Mouse (Mus musculus): ENCODE data around the gene Zfp451. TPM values are rescaled to one million over a fixed set of nuclear protein-coding genes. Genes with fewer than 3 reads are reported as not detected.

Zfp451 gene
- 9.5 and 10.1 TPM in 2 replicates for polyA plus RNA-seq (2015; fragmentation: Nextera tagmentation; extraction: Ambion mirVana)

DNA sequence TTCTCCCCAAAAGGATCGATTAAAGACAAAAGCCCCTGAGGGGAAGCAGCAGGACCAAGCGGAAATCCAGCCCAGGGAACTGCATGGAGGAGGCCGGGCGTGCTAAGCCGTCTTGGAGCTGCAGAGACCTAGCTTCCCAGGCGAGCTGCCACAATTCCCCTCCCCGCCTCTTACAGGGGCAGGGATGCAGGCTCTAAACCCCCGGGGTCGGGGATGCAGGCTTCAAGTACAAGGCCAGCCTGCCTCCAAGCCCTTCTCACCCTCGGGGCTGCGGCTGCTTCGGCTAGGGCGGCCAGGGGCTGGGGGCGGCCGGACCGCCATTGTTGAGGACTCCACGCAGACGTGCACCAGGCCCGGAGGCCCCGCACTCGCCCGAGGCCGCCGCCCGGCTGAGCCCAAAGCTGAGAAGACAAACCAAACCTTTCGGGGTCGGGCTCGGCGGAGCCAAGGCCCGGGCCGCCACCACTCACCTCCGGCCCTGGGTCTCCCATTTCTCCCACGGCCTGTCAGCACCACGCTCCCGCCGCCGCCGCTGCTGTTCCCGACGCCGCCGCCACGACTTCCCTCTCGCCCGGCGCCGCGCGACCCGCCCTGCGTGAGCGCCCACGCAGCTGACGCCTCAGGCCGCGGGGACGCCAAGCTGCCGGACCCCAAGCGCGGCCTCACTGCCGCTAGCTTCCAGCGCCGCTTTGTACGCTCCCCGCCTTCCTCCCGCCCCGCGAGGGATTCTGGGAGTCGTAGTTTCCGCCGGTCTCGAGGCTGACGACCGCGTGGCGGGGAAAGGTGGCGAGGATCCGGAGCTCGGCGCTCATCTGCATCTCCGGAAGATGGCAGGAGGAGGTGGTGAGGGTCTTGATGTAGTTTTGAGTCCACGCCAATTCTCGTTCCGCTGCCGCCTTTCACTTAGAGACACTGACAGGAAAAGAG lies at the start of gene Zfp451:
TSS of gene Zfp451 (minus strand) at position 728 of the 927 bp plus-strand sequence.

DNA sequence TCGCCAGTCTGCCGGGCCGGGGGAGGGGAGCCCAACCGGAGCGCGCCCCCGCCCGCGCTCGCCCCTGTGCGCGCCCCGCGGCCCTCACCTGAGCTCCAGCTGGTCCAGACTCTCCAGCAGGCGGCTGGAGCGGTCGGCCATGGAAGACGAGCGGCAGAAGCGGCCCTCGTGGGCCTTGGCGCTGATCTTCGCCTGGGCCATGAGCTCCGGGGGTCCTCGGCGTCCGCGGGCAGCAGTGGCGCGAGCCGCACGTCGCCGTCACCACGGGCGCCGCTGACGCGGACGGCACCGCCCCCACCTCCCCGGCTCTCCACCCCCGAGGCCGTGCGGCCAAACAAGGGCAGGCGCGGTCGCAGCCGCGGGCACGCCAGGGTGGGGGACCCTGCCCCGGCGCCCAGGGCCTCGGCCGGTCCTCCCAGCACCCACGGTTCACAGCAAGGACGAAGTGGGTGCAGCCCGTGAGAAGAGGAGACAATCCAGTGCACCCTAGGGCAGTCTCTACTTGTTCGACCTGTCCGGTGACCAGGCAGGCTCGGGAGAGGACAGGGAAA lies 56.8 kb downstream of the Zfp451 start, which contains the start of gene Bag2:
TSS of gene Bag2 (minus strand) at position 305 of the 551 bp plus-strand sequence.

DNA sequence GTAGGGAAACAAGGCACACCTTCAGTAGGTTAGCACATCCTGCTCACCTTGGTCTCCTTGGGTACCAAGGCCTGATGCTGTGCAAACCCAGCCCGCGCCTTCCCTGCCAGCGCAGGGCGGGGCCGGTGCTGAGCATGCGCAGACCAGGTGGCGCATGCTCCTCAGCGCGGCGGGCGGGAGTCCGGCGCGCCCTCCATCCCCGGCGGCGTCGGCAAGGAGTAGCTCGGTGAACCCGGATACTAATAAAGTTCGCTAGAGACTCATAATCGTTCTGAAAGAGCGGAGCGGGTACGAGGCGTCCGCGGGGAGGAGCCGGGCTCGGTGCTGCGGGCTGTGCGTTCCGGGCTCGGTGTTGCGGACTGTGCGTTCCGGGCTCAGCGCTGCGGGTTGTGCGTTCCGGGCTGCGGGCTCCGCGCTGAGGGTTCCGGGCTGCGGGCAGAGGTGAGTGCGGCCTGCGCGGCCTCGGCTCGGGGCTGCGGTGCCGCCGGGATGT lies 94.6 kb downstream of the Zfp451 start, which contains the start of gene Rab23:
TSS of gene Rab23 (plus strand) at position 155 of the 493 bp plus-strand sequence.

Other genes with a start within 250 kb of the Zfp451 start
- gene Prim2, start 144.8 kb downstream of the Zfp451 start, polyA plus RNA-seq (2015; fragmentation: Nextera tagmentation; extraction: Ambion mirVana), result 5.8 and 7.3 TPM in 2 replicates
- 7.8 and 12.1 TPM in 2 replicates for gene Rab23, start 94.7 kb downstream of the Zfp451 start, polyA plus RNA-seq (2015; fragmentation: Nextera tagmentation; extraction: Ambion mirVana)
- gene Bag2, start 56.8 kb downstream of the Zfp451 start, polyA plus RNA-seq (2015; fragmentation: Nextera tagmentation; extraction: Ambion mirVana), result 62.4 and 73.6 TPM in 2 replicates
- 0.24 and 1.0 TPM in 2 replicates for gene Bend6, start 93.2 kb upstream of the Zfp451 start, polyA plus RNA-seq (2015; fragmentation: Nextera tagmentation; extraction: Ambion mirVana)
- gene Dst, start 93.6 kb upstream of the Zfp451 start, polyA plus RNA-seq (2015; fragmentation: Nextera tagmentation; extraction: Ambion mirVana), result 16.1 and 20.0 TPM in 2 replicates

All from skeletal muscle tissue, postnatal 0 days (tissue).